Mouse (Mus musculus): ENCODE data around the gene Carmil3.

DNA sequence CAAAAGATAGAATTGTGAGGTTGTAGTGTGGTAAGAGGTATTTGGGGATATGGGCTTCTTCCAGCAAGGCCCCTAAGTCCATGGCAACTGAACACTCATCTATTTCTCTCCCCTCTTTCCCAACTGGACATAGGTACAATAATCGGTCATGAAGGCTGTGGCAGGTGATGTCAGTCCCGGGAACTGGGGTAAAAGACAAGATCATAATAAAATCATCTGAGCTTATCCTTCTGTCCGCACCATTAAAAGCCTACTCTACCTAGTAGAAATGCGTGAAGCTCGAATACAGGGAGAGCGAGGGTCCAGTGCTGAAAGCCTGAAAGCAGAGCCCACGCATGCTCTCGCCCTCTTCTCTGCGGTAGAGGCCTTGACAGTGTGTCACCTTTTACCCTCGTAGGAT, 10.8 kb upstream of the Carmil3 start:
- TF ChIP-seq POLR2A (IDR thresholded peaks at IDR 0.05; ENCODE audit: low read depth, low read length) (no peak), CTCF (IDR thresholded peaks at IDR 0.05; ENCODE audit: extremely low read depth, insufficient read depth, insufficient read length, insufficient replicate concordance) (no peak)

Measured in spleen, adult 2 months (tissue).